8 mouse cellular contexts compared by ENCODE assay signal in the genomic region with DNA sequence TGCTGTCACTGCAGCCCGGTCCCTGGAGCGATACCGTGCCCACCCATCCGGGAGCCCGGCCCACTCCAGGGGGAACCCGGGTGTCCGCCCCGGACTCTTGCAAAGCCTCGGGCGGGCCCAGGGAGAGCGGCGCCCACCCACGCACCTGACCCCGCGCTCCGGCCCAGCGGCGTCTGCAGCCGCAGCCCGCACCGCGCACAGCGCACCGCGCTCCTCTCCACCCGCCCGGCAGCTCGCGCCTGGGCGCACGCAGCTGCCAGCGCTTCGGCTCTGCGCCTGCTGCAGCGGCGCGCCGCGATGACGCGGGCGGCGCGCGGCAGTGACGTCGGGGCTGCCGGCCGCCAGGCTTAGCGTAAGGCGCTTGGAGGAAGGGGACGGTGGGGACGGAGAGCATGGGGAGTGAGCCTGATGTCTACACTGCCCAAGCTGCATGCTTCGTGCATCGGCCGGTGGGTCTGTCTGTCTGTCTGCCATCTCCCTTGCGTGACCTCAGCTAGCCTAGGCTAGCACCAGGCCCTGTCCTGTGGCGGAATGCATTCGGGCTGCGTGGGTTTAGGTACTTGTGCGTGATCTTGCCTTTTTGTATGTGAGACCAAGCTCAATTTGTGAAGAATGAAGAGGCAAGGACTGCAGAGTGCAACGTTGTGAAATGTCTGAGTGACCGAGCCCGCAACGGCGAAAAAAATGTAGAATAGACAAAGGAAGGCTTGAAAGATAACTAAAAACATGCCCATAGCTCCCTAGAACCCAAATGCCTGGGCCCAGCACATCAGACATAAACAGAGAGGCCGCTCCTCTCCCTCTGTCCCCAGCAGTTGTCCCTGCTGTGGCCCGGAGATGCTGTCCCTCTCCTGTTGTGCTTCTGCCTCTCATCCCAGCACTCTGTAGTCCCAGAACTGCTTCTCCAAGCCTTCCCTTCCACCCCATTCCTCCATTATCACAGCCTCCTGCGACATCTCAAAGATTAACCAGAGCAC. TPM values are rescaled to one million over a fixed set of nuclear protein-coding genes. Genes with fewer than 3 reads are reported as not detected.
DNase-seq lines count a peak whose midpoint lies in the region; ATAC-seq and TF ChIP-seq lines count a peak whose summit lies in the region.

No protein-coding gene starts in this region.

- peak; percentile 96 for TF ChIP-seq POLR2A in brain, embryonic 14.5 days (IDR thresholded peaks at IDR 0.05; ENCODE audit: borderline replicate concordance, extremely low read depth, insufficient read depth, insufficient read length, poor library complexity, severe bottlenecking)
- TF ChIP-seq POLR2A in myocyte (IDR thresholded peaks at IDR 0.05; ENCODE audit: insufficient read length, low read depth), result peak; percentile 99

- H3K4me1 ChIP-seq in erythroblast, embryonic 14.5 days (ENCODE audit: control insufficient read depth), result peaks cover 29% of the 10 kb centered on the region
- H3K4me1 ChIP-seq in heart, embryonic 13.5 days, result peaks cover 29% of the 10 kb centered on the region
- H3K4me1 ChIP-seq in kidney, postnatal 0 days (replicated peaks; ENCODE audit: insufficient read depth, low read length), result peaks cover 14% of the 10 kb centered on the region; the same call in 1 of the 2 replicates
- peaks cover 27% of the 10 kb centered on the region for H3K4me1 ChIP-seq in liver, embryonic 11.5 days (replicated peaks; ENCODE audit: control insufficient read depth, insufficient read depth, low read length)

- peaks cover 4% of the 10 kb centered on the region for H3K79me2 ChIP-seq in myocyte (ENCODE audit: control insufficient read depth, insufficient read depth)

- peak overlapping the region; percentile 76 for H3K27ac ChIP-seq in heart, embryonic 13.5 days (replicated peaks)
- H3K27ac ChIP-seq in kidney, postnatal 0 days, result peak overlapping the region; percentile 88
- H3K27ac ChIP-seq in liver, embryonic 11.5 days (ENCODE audit: low read depth, low read length), result peak overlapping the region; percentile 67

- H3K27me3 ChIP-seq in erythroblast, embryonic 14.5 days (ENCODE audit: control insufficient read depth), result peaks cover 2% of the 10 kb centered on the region; the same call in 1 of the 2 replicates
- no peaks in the 10 kb centered on the region for H3K27me3 ChIP-seq in heart, embryonic 13.5 days (replicated peaks)
- no peaks in the 10 kb centered on the region for H3K27me3 ChIP-seq in kidney, postnatal 0 days (ENCODE audit: insufficient read depth, low read length)
- no peaks in the 10 kb centered on the region for H3K27me3 ChIP-seq in liver, embryonic 11.5 days (replicated peaks; ENCODE audit: control insufficient read depth, insufficient read depth, low read length)
- H3K27me3 ChIP-seq in myocyte (ENCODE audit: control insufficient read depth, insufficient read depth, insufficient read length), result no peaks in the 10 kb centered on the region

- peak; percentile 91 for DNase-seq in CD4-positive, CD25-positive, alpha-beta regulatory T cell, adult 2 months (ENCODE audit: low read depth, low spot score)
- peak; percentile 96 for DNase-seq in brain, embryonic 14.5 days (ENCODE audit: low read depth)
- peak; percentile 75 for DNase-seq in kidney, postnatal 0 days (ENCODE audit: low spot score)
- peak; percentile 86 for DNase-seq in liver, embryonic 11.5 days (ENCODE audit: low spot score)
- DNase-seq in spleen, postnatal 4 days (ENCODE audit: low spot score in 2 of 2), result peak; percentile 79 to 91

- peak overlapping the region; percentile 78 for H3ac ChIP-seq in myocyte (ENCODE audit: control insufficient read depth, insufficient read length)

- no peak for TF ChIP-seq CTCF in brain, embryonic 14.5 days (IDR thresholded peaks at IDR 0.05; ENCODE audit: borderline replicate concordance, extremely low read depth, insufficient read depth, insufficient read length)
- no peak for TF ChIP-seq CTCF in kidney, postnatal 0 days (IDR thresholded peaks at IDR 0.05; ENCODE audit: low read depth)

- H3K4me3 ChIP-seq in erythroblast, embryonic 14.5 days (replicated peaks), result peak overlapping the region; percentile 68
- peak overlapping the region; percentile 85 for H3K4me3 ChIP-seq in heart, embryonic 13.5 days
- H3K4me3 ChIP-seq in kidney, postnatal 0 days (replicated peaks; ENCODE audit: low read depth, low read length), result peak overlapping the region; percentile 94
- H3K4me3 ChIP-seq in liver, embryonic 11.5 days (ENCODE audit: low read depth, low read length), result peak overlapping the region; percentile 78
- peak overlapping the region; percentile 55 for H3K4me3 ChIP-seq in myocyte

- peak; percentile 86 for ATAC-seq in heart, embryonic 13.5 days (ENCODE audit: extremely low read depth, insufficient number of reproducible peaks, low FRiP score, low TSS enrichment)
- ATAC-seq in kidney, postnatal 0 days (replicated peaks; ENCODE audit: low FRiP score, low read depth), result peak; percentile 88
- peak; percentile 85 for ATAC-seq in liver, embryonic 11.5 days (replicated peaks; ENCODE audit: low FRiP score)

- peak overlapping the region; percentile 85 for H3K9ac ChIP-seq in heart, embryonic 13.5 days
- peak overlapping the region; percentile 92 for H3K9ac ChIP-seq in kidney, postnatal 0 days (ENCODE audit: low read depth, low read length)
- peak overlapping the region; percentile 90 for H3K9ac ChIP-seq in liver, embryonic 11.5 days (ENCODE audit: low read depth, low read length)

- H3K36me3 ChIP-seq in erythroblast, embryonic 14.5 days (ENCODE audit: control insufficient read depth), result peaks cover 11% of the 10 kb centered on the region
- H3K36me3 ChIP-seq in heart, embryonic 13.5 days, result peaks cover 15% of the 10 kb centered on the region
- peaks cover 11% of the 10 kb centered on the region; the same call in 1 of the 2 replicates for H3K36me3 ChIP-seq in kidney, postnatal 0 days (ENCODE audit: insufficient read depth, low read length)
- H3K36me3 ChIP-seq in liver, embryonic 11.5 days (ENCODE audit: control insufficient read depth, insufficient read depth, low read length), result no peaks in the 10 kb centered on the region
- H3K36me3 ChIP-seq in myocyte (ENCODE audit: control insufficient read depth, insufficient read depth), result peaks cover 10% of the 10 kb centered on the region

- H3K9me3 ChIP-seq in erythroblast, embryonic 14.5 days (ENCODE audit: control insufficient read depth, low read length), result no peaks in the 10 kb centered on the region
- no peaks in the 10 kb centered on the region for H3K9me3 ChIP-seq in heart, embryonic 13.5 days
- no peaks in the 10 kb centered on the region for H3K9me3 ChIP-seq in kidney, postnatal 0 days (replicated peaks; ENCODE audit: low read length)
- no peaks in the 10 kb centered on the region for H3K9me3 ChIP-seq in liver, embryonic 11.5 days (ENCODE audit: control insufficient read depth, low read length)

- H3K4me2 ChIP-seq in heart, embryonic 13.5 days, result peak overlapping the region; percentile 99
- H3K4me2 ChIP-seq in kidney, postnatal 0 days (ENCODE audit: low read length), result peak overlapping the region; percentile 98
- peak overlapping the region; percentile 75 for H3K4me2 ChIP-seq in liver, embryonic 11.5 days
- peak overlapping the region; percentile 91 for H3K4me2 ChIP-seq in myocyte (ENCODE audit: low read depth)

- WGBS in heart, embryonic 13.5 days, result under 1% methylated on average over 67 of the region's 69 CpGs
- 1% methylated on average over 65 of the region's 69 CpGs for WGBS in kidney, postnatal 0 days
- under 1% methylated on average over 69 of the region's 69 CpGs for WGBS in liver, embryonic 11.5 days

TF ChIP-seq in myocyte, 11 proteins besides CTCF, POLR2A, EP300 and RAD21:
- TF ChIP-seq TCF12 (IDR thresholded peaks at IDR 0.05; ENCODE audit: insufficient read depth, poor library complexity, severe bottlenecking) (no peak), MYOG (IDR thresholded peaks at IDR 0.05; ENCODE audit: control insufficient read depth in 1 of 3, insufficient read depth in 1 of 3, insufficient read length in 2 of 3, low read depth in 2 of 3) (peak; percentile 56 to 95 (median 92)), USF1 (IDR thresholded peaks at IDR 0.05; ENCODE audit: low read depth) (no peak), REST (IDR thresholded peaks at IDR 0.05; ENCODE audit: insufficient read depth, insufficient read length) (peak; percentile 9), POLR2AphosphoS2 (IDR thresholded peaks at IDR 0.05; ENCODE audit: insufficient read length, low read depth) (peak; percentile 98), MAX (IDR thresholded peaks at IDR 0.05; ENCODE audit: low read depth) (no peak), SRF (IDR thresholded peaks at IDR 0.05; ENCODE audit: control insufficient read depth, insufficient read length, low read depth) (peak; percentile 95), CEBPB (IDR thresholded peaks at IDR 0.05; ENCODE audit: insufficient read depth, poor library complexity, severe bottlenecking) (no peak), MYOD1 (IDR thresholded peaks at IDR 0.05; ENCODE audit: control insufficient read depth in 1 of 3, insufficient read length in 2 of 3, low read depth in 2 of 3) (peak in 2 of 3 experiments; percentile 73 to 92)

RNA-seq across cellular contexts. Expression of a gene that starts 27.6 kb away (rescaled TPM):
- 24.3 and 30.5 TPM in 2 replicates for polyA plus RNA-seq in brain, embryonic 14.5 days (2012; rRNA removed)
- 0.04 and 0.05 TPM in 2 replicates for polyA plus RNA-seq in erythroblast, embryonic 14.5 days (2012)
- 8.6 and 8.9 TPM in 2 replicates for polyA plus RNA-seq in heart, embryonic 13.5 days (2015; fragmentation: Nextera tagmentation; extraction: Ambion mirVana)
- 16.6 and 17.3 TPM in 2 replicates for polyA plus RNA-seq in kidney, postnatal 0 days (2015; fragmentation: Nextera tagmentation; extraction: Ambion mirVana)
- 36.3 and 42.2 TPM in 2 replicates for polyA plus RNA-seq in liver, embryonic 11.5 days (2014; fragmentation: Nextera tagmentation; extraction: Ambion mirVana)
- polyA plus RNA-seq in myocyte (2012; fragmentation: generic; extraction: Trizol), result 18.1 TPM

Comparison
In these comparisons a context has a peak if more than half of its experiments do, and no peak if none do; other contexts are left out.
1. Peak in every context shown above with its lines: DNase-seq, ATAC-seq, H3K4me3 ChIP-seq and H3K27ac ChIP-seq.